ENCODE assay signal across 30 mouse cellular contexts in genomic region chr1:98158969-98159368, GRCm38 (mm10).
"Had no signal": no experiment of that assay in that cellular context is flagged by ENCODE, and none has a peak within 500 bp of the region (broad histone marks: within the 10 kb centered on the region; RNA-seq: fewer than 3 reads in every experiment).

No protein-coding gene starts in this region.

- H3K4me1 ChIP-seq: limb, embryonic 10.5 days; limb, embryonic 12.5 days; limb, embryonic 15.5 days; liver, embryonic 12.5 days; liver, embryonic 13.5 days; liver, embryonic 15.5 days; lung, embryonic 15.5 days; megakaryocyte, embryonic 14.5 days; midbrain, embryonic 10.5 days; midbrain, embryonic 12.5 days; midbrain, embryonic 13.5 days; midbrain, embryonic 15.5 days; neural tube, embryonic 12.5 days had no signal

- DNase-seq: left cerebral cortex, postnatal 4 days; liver; liver, embryonic 13.5 days; liver, postnatal 0 days; lung, adult 18-20 months; lung, adult 2 months; lung, embryonic 14.5 days; lung, postnatal 10 days; lung, postnatal 14 days; lung, postnatal 36 days; lung, postnatal 4 days; midbrain, embryonic 14.5 days had no signal

- H3K27ac ChIP-seq: limb, embryonic 10.5 days; limb, embryonic 12.5 days; limb, embryonic 13.5 days; limb, embryonic 15.5 days; liver, embryonic 12.5 days; liver, embryonic 13.5 days; liver, embryonic 14.5 days; liver, embryonic 15.5 days; lung, embryonic 15.5 days; macrophage; midbrain, embryonic 10.5 days; midbrain, embryonic 12.5 days; midbrain, embryonic 13.5 days; midbrain, embryonic 15.5 days; neural tube, embryonic 12.5 days had no signal

- H3K4me3 ChIP-seq: limb, embryonic 10.5 days; limb, embryonic 12.5 days; limb, embryonic 13.5 days; limb, embryonic 15.5 days; liver, embryonic 12.5 days; liver, embryonic 13.5 days; liver, embryonic 15.5 days; lung, embryonic 15.5 days; megakaryocyte, embryonic 14.5 days; midbrain, embryonic 10.5 days; midbrain, embryonic 12.5 days; midbrain, embryonic 13.5 days; midbrain, embryonic 15.5 days; myocyte; neural tube, embryonic 12.5 days had no signal

- ATAC-seq: liver, embryonic 12.5 days; liver, postnatal 0 days; lung, postnatal 0 days; midbrain, embryonic 13.5 days; midbrain, embryonic 15.5 days; midbrain, embryonic 16.5 days had no signal

- H3K36me3 ChIP-seq: limb, embryonic 10.5 days; limb, embryonic 12.5 days; limb, embryonic 13.5 days; limb, embryonic 15.5 days; liver, embryonic 12.5 days; liver, embryonic 13.5 days; liver, embryonic 15.5 days; lung, embryonic 15.5 days; midbrain, embryonic 10.5 days; midbrain, embryonic 12.5 days; midbrain, embryonic 13.5 days; midbrain, embryonic 15.5 days; neural tube, embryonic 12.5 days had no signal

- H3K27me3 ChIP-seq: limb, embryonic 12.5 days; limb, embryonic 13.5 days; limb, embryonic 15.5 days; liver, embryonic 12.5 days; liver, embryonic 13.5 days; liver, embryonic 15.5 days; lung, embryonic 15.5 days; megakaryocyte, embryonic 14.5 days; midbrain, embryonic 12.5 days; midbrain, embryonic 13.5 days; midbrain, embryonic 15.5 days; neural tube, embryonic 12.5 days had no signal

- H3K9me3 ChIP-seq: limb, embryonic 10.5 days; limb, embryonic 12.5 days; limb, embryonic 13.5 days; limb, embryonic 15.5 days; liver, embryonic 12.5 days; liver, embryonic 13.5 days; liver, embryonic 15.5 days; lung, embryonic 15.5 days; megakaryocyte, embryonic 14.5 days; midbrain, embryonic 10.5 days; midbrain, embryonic 12.5 days; midbrain, embryonic 13.5 days; midbrain, embryonic 15.5 days; neural tube, embryonic 12.5 days had no signal
